Mouse (Mus musculus): ENCODE results near the gene Parg.

Gene Parg

DNA sequence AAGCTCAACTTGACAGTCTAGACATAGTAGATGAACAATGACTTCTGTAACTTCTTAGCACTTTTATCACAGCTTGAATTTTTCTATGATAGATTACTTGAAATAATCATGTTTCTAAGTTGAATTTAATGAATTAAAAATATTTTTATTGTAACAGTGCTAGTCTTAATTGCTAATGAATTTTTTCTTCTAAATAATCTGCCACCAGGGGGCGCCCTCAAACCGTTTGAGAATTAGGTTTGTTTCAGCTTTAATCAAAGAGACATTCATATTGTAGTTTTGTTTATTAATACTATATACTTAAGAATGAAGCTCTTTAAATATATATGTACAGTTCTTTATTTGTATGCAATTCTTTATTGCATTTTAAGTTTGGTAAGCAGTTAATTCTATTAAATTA, 27.2 kb downstream of the Parg start:
- DNase-seq (ENCODE audit: low read depth, low spot score) = peak; percentile 63
- H3K36me3 ChIP-seq (ENCODE audit: control insufficient read depth, insufficient read depth, low read length, poor library complexity, severe bottlenecking) = 0 out of 2 replicates have a peak, but pooled peaks cover 1% of the 10 kb centered on the region
- no peaks in the 10 kb centered on the region for H3K27me3 ChIP-seq (ENCODE audit: control insufficient read depth, insufficient read depth, low read length, poor library complexity, severe bottlenecking)

DNA sequence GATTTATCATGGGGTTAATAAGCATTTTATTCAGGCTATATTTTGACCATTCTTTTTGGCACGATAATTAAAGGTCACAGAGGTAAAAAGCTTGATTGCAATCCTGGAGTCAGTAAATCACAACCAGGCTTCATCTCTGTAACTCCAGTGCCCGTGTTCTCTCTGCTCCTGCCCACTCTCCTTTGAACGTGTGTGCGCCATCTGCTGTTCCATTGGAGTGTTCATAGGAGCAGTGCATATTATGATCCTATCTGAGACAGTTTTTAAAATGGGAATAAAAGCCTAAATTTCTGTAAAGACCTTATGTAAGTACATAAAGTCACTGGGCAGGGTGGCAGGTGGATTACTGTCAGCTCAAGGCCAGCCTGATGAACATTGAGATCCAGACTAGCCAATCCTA, 40.7 kb downstream of the Parg start:
- DNase-seq (ENCODE audit: low read depth, low spot score) = no peak
- H3K27me3 ChIP-seq (ENCODE audit: control insufficient read depth, insufficient read depth, low read length, poor library complexity, severe bottlenecking) = no peaks in the 10 kb centered on the region; the same call in 1 of the 2 replicates
- peaks cover 11% of the 10 kb centered on the region for H3K36me3 ChIP-seq (ENCODE audit: control insufficient read depth, insufficient read depth, low read length, poor library complexity, severe bottlenecking)

DNA sequence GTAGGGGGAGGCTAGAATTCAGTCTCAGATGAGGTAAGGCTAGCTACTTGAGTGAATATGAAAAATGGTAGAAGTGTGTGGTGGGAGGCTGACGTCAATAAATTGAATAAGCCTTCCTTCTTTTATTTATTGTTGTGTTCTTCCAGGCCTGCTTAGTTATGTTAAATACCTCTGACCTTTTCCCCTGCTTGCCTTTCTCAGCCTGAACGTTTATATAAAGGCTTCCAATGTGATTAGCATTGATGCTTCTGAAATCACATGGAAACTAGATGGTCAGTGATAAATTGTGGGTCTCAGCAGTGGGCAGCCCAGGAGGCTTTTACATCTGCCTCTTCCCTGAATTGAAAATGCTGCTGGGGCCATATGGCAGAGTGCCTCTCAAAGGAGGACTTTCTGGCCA, 44.3 kb downstream of the Parg start:
- no peaks in the 10 kb centered on the region; the same call in 1 of the 2 replicates for H3K27me3 ChIP-seq (ENCODE audit: control insufficient read depth, insufficient read depth, low read length, poor library complexity, severe bottlenecking)
- no peak for DNase-seq (ENCODE audit: low read depth, low spot score)
- peaks cover 7% of the 10 kb centered on the region; the same call in 1 of the 2 replicates for H3K36me3 ChIP-seq (ENCODE audit: control insufficient read depth, insufficient read depth, low read length, poor library complexity, severe bottlenecking)

GRCm38 (mm10) chr14:32249616-32250015, 47.9 kb downstream of the Parg start:
- DNase-seq (ENCODE audit: low read depth, low spot score) = no peak
- Histone ChIP-seq H3K27me3 (ENCODE audit: control insufficient read depth, insufficient read depth, low read length, poor library complexity, severe bottlenecking) (no peaks in the 10 kb centered on the region; the same call in 1 of the 2 replicates), H3K36me3 (ENCODE audit: control insufficient read depth, insufficient read depth, low read length, poor library complexity, severe bottlenecking) (peaks cover under 1% of the 10 kb centered on the region; the same call in 1 of the 2 replicates)

DNA sequence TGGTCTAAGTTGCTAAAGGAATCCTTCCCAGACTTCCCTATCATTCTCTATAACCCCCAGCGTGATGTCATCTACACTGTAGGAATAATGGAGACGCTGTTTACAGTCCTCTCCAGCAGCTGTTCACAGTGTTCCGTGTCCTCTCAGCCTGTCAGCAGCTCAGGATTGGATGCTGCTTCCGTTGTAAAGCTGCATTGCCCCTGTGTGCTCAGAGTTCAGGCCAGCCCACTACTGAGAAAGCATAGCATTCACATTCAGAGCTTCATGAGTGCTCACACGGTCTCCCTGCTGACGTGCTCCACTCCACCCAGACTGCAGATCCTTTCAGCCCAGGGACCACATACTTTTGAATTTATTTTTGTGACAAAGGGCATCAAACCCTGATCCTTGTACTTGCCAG, 59.1 kb downstream of the Parg start:
- H3K36me3 ChIP-seq (ENCODE audit: control insufficient read depth, insufficient read depth, low read length, poor library complexity, severe bottlenecking) = peaks cover 8% of the 10 kb centered on the region; the same call in 1 of the 2 replicates
- H3K27me3 ChIP-seq (ENCODE audit: control insufficient read depth, insufficient read depth, low read length, poor library complexity, severe bottlenecking) = no peaks in the 10 kb centered on the region
- DNase-seq (ENCODE audit: low read depth, low spot score) = no peak

DNA sequence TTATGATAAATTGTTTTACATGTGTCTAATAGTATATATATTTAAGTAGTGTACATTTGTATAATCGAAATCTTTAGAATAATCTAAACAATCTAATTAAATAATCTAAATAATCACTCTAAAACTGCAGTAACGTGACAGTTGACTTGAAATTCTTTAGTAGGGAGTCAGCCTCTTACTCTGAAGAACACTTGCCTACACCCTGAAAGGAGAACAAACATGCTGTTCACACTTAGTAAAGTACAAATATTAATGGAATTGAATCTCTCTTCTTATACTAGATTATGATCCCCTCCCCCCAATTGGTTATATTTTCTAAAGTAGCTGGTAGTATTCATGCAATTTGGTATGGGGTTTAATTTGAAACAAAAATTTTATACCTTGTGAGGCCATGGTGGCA, 60.0 kb downstream of the Parg start:
- Histone ChIP-seq H3K36me3 (ENCODE audit: control insufficient read depth, insufficient read depth, low read length, poor library complexity, severe bottlenecking) (peaks cover 8% of the 10 kb centered on the region; the same call in 1 of the 2 replicates), H3K27me3 (ENCODE audit: control insufficient read depth, insufficient read depth, low read length, poor library complexity, severe bottlenecking) (no peaks in the 10 kb centered on the region)
- no peak for DNase-seq (ENCODE audit: low read depth, low spot score)

DNA sequence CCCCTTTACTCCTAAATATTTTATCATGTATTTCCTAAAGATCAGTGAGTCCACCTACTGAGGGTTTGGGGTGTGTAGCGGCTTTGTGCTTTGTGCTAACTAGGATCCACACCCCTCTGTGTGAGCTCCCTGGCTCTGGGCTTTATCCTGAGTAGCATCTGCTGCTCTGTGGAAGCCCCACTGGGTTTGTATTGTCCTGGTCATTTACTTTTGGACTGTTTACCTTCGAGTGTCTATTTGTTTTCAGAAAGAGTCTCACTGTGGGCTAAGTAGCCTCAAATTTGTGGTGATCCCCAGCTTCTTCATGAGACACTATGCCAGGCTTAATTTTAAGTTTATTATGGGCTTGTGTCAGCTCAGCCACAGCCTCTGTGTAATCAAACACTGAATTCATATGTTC, 67.2 kb downstream of the Parg start:
- Histone ChIP-seq H3K27me3 (ENCODE audit: control insufficient read depth, insufficient read depth, low read length, poor library complexity, severe bottlenecking) (no peaks in the 10 kb centered on the region), H3K36me3 (ENCODE audit: control insufficient read depth, insufficient read depth, low read length, poor library complexity, severe bottlenecking) (peaks cover 11% of the 10 kb centered on the region)
- no peak for DNase-seq (ENCODE audit: low read depth, low spot score)

- no peaks in the 10 kb centered on the region for H3K27me3 ChIP-seq (ENCODE audit: control insufficient read depth, insufficient read depth, low read length, poor library complexity, severe bottlenecking)
- peaks cover 11% of the 10 kb centered on the region for H3K36me3 ChIP-seq (ENCODE audit: control insufficient read depth, insufficient read depth, low read length, poor library complexity, severe bottlenecking)
- no peak for DNase-seq (ENCODE audit: low read depth, low spot score)
Observed at GRCm38 (mm10) chr14:32269589-32269988, 67.8 kb downstream of the Parg start.

- DNase-seq (ENCODE audit: low read depth, low spot score) = no peak
- Histone ChIP-seq H3K36me3 (ENCODE audit: control insufficient read depth, insufficient read depth, low read length, poor library complexity, severe bottlenecking) (0 out of 2 replicates have a peak, but pooled peaks cover 1% of the 10 kb centered on the region), H3K27me3 (ENCODE audit: control insufficient read depth, insufficient read depth, low read length, poor library complexity, severe bottlenecking) (no peaks in the 10 kb centered on the region)
Observed at GRCm38 (mm10) chr14:32301622-32302021, 99.9 kb downstream of the Parg start.

- DNase-seq (ENCODE audit: low read depth, low spot score) = no peak
- H3K27me3 ChIP-seq (ENCODE audit: control insufficient read depth, insufficient read depth, low read length, poor library complexity, severe bottlenecking) = no peaks in the 10 kb centered on the region
- 0 out of 2 replicates have a peak, but pooled peaks cover under 1% of the 10 kb centered on the region for H3K36me3 ChIP-seq (ENCODE audit: control insufficient read depth, insufficient read depth, low read length, poor library complexity, severe bottlenecking)
Observed at GRCm38 (mm10) chr14:32302423-32302822, 100.7 kb downstream of the Parg start.

- Histone ChIP-seq H3K27me3 (ENCODE audit: control insufficient read depth, insufficient read depth, low read length, poor library complexity, severe bottlenecking) (no peaks in the 10 kb centered on the region), H3K36me3 (ENCODE audit: control insufficient read depth, insufficient read depth, low read length, poor library complexity, severe bottlenecking) (no peaks in the 10 kb centered on the region)
- DNase-seq (ENCODE audit: low read depth, low spot score) = no peak
Observed at GRCm38 (mm10) chr14:32304921-32305320, 103.2 kb downstream of the Parg start.

- no peaks in the 10 kb centered on the region for H3K27me3 ChIP-seq (ENCODE audit: control insufficient read depth, insufficient read depth, low read length, poor library complexity, severe bottlenecking)
- DNase-seq (ENCODE audit: low read depth, low spot score) = peak; percentile 13
- no peaks in the 10 kb centered on the region for H3K36me3 ChIP-seq (ENCODE audit: control insufficient read depth, insufficient read depth, low read length, poor library complexity, severe bottlenecking)
Observed at GRCm38 (mm10) chr14:32309876-32310275, 108.1 kb downstream of the Parg start.

DNA sequence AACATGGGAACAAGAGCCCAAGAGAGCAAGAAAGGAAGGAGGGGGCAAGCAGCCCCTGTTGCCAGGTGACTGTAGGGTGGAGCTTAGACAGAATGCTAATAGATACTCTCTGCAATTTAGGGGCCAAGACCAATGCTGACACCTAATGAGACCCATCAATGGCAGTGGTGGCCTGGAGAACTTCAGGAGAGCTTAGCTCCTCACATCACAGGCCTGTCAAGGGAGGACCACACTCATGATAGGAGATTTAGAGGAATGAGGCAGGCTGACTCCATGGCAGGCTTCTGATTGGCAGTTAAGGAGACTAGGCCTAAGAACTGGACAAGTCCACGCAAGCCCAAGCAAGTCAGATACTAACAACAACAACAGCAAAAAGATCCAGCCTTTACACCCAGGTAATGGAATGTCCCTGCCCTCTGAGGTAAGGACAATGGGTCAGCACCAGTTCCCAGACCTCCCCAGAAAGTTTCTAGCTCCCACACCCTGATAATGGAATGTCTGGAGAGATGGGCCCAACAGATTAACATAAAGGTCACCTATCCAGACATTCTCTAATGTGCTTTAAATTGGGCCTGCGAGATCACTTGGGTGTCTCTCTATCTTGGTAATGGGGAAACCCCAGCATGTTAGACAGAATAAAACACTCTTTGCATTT, 109.8 kb downstream of the Parg start:
- H3K36me3 ChIP-seq (ENCODE audit: control insufficient read depth, insufficient read depth, low read length, poor library complexity, severe bottlenecking) = no peaks in the 10 kb centered on the region
- no peak for DNase-seq (ENCODE audit: low read depth, low spot score)
- H3K27me3 ChIP-seq (ENCODE audit: control insufficient read depth, insufficient read depth, low read length, poor library complexity, severe bottlenecking) = no peaks in the 10 kb centered on the region

DNA sequence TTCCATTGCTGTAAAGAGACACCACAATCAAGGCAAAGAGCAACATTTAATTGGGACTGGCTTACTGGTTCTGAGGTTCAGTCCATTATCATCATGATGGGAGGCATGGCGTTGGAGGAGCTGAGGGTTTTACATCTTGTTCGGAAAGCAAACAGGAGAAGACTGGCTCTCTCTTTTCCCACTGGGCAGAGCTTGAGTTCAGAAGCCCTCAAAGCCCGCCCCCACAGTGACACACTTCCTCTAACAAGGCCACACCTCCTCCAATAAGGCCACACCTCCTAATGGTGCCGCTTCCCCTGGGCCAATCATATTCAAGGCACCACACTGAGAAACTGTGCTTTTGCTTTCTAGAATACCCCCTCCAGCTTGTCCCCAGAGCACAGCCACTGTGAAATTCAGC, 116.1 kb downstream of the Parg start:
- Histone ChIP-seq H3K36me3 (ENCODE audit: control insufficient read depth, insufficient read depth, low read length, poor library complexity, severe bottlenecking) (no peaks in the 10 kb centered on the region), H3K27me3 (ENCODE audit: control insufficient read depth, insufficient read depth, low read length, poor library complexity, severe bottlenecking) (no peaks in the 10 kb centered on the region)
- no peak for DNase-seq (ENCODE audit: low read depth, low spot score)

DNA sequence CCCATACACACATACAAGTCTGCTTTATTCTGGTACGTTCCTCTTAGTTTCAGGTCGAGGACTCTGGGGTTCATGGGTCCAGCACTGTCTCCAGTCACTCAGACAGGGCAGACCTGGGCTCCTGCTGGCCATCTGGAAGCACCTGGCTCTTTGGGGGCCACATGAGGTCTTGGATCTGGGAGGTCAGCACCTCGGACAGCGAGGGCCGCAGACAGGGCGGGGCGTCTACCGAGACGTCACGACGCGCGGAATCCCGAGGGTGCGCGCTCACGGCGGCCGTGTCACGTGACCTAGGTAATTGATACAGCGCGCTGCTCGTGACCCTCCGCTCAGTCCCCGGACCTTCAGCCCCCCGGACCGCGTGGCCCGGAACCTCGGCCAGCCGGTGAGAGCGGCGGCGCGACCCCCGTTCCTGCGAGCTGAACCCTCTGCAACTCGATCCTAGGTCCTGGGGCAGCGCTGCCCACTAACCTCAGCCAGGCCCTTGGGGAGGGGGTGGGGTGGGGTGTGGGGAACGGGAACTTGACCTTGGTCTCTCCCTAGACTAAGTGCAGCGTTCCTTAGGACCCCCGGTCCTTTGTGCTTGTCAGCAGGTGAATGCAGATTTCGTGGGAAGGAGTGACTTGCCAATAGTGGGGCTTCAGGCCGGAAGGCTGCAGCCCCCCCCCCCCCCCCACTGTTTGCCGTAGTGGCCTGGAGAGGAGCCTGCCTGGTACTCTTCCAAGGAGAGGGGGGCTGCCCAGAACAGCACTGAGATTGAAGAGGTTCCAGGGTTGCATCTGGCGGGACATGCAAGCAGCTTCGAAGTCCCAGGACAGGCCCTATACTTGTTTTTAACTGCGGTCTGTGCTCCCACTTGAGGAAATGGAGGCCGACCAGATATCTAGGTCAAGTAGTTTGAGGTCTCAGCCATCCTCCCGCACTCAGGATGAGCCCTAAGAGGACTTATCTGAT, 120.3 kb downstream of the Parg start, which contains the start of gene Ogdhl:
Gene Ogdhl (plus strand): TSS at position 288 of the 954 bp plus-strand sequence.
- DNase-seq (ENCODE audit: low read depth, low spot score) = peak; percentile 60
- Histone ChIP-seq H3K36me3 (ENCODE audit: control insufficient read depth, insufficient read depth, low read length, poor library complexity, severe bottlenecking) (no peaks in the 10 kb centered on the region), H3K27me3 (ENCODE audit: control insufficient read depth, insufficient read depth, low read length, poor library complexity, severe bottlenecking) (no peaks in the 10 kb centered on the region)
